Mouse (Mus musculus) lung, adult 18-20 months (tissue): Measurements from ENCODE around the gene Gnao1.

Source experiments
- DNase-seq, 2 experiments: peaks; one replicate each; pipeline ENCODE4 v3.0.0; 2022; ENCODE audit warnings: mixed read lengths in 2 of 2

The Gnao1 gene

DNA sequence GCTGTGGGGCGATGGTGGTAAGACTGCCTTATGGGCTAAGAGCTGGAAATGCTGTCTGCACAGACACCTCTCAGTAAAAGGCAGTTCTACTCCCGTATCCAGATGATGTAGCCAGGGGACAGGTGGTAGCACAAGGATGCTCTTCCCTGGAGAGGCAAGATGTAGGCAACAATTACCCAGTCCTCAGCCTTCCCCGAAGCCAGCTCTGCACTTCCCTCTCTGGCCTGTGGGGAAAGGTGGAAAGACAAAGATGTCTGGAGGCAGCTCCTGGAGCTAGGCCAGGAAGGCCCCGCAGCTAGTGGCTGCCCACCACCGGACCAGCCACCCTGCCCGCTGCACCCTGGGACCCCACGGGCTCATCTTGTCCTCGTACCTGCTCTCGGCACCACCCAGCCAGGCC lies 142.7 kb downstream of the Gnao1 start:
- no peak for DNase-seq

DNA sequence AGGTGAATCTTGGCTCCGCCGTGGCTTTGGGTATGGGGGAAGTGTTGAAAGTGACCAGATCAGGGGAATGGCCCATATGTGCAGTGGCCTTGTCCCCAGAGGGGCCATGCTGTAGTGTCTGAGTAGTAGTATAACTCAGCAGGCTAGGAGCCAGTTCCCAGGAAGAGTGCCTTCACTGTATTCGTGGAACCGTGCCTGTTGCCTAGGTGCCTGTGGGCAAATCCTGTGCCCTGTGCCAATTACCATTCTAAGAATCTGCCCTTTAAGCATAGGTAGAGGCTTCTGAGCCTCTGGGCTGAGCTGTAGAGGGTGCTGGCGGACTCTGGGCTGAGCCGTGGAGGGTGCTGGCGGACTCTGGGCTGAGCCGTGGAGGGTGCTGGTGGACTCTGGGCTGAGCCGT lies 148.6 kb downstream of the Gnao1 start:
- no peak for DNase-seq

DNA sequence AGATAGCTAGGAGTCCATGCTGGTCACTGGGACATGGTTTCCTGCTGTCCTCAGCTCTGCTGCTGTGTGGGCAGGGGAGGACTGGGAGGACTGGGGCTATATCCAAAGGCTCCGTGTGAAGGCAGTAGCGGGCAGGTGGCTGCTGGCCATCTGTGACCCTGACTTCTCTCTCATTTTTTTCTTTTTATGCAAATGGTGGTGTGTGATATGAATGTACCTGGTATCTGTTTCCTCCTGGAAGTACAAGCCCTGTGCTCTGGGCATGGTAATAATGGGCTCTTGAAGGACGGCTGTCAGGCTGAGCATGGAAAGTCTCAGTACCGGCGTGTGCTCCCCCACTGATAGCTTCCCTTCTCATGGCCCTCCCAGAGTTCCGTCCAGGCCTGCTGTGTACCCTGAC lies 151.1 kb downstream of the Gnao1 start:
- DNase-seq, result no peak

DNA sequence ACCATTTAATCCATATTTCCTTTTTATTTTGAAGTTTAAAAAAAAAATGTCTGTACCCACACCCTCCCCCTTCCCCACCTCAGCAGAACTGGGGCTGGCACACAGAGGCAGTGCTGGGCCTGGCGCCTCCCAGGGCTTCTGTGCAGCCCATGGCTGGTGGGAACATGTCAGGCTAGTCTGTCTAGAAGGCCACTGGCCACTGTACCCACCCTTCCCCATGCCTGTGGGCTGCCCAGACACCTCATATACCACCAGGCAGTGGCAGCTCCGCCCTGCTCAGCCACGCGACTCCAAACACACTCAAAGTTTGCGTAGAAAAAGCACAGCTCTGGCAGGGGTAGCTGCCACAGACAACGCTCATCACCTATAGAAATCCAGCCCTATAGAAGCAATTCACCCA lies 158.5 kb downstream of the Gnao1 start:
- DNase-seq, result no peak

DNA sequence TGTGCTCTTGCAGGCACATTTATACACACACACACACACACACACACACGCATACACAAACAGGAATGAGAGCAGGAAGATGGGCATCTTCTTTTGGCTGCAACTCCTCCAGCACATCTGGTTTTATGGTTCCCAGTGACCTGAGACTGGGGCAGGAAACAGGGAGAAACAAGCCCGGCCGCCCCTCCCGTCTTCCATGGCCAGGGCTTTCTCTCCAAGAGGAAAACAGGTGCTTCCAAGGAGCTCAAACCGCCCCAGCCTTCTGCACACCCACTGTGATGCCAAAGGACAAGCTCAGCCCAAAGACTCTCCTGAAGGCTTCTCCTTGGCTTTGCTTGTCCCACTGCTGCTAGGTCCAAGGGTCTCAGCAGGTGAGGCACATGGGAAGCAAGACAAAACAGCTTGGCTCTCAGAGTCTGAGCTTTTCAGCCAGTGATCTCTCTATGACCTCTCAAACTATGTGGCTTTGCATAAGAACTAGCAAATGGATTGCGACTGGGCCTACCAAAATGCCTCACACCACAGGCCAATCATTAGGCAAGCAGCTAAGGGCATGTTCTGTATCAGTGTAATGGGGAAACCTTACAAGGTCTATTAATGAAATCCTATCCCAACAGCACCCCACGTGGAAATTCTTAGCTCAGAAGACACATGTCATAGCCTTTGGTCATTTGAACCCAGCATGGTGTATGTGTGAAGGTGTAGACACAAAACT lies 160.0 kb downstream of the Gnao1 start:
- no peak for DNase-seq

DNA sequence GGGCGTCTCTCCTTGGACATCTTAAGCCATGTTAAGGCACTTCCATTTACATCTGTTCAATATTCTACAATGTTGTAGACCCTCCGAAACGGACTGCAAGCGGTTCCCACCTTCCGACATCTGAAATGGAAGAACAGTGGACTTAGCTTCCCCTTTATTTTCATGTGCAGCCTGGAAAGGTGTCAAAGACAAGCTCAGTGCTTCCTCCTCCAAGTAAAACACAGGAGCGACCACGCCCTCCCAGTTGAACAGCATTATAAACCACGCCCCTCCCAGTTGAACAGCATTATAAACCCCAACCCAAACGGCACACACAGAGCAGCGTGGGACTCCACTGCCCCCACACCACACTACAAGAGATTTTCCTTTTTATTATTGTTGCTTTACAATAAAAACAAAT lies 161.7 kb downstream of the Gnao1 start:
- DNase-seq, result no peak

DNA sequence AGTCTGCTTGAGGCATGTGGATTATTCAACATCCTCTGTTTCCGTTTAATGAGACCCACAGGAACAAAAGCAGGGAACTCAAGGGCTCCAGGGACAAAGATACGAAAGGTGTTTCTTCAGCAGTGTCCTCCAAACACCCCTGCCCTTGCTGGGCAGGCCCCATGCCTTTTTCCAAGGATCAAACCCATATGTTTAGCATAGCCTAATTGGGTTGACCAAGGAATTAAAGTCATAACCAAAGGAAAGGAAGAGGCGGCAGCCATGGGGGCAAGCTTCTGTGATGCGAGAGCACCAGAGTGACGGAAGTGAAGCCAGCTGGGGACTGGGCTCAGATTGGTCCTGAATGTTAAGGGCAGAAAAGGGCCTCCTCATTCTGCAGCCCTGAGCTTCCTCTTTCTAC lies 162.4 kb downstream of the Gnao1 start:
- DNase-seq, result no peak

GRCm38 (mm10) chr8:93972971-93973734 lies 163.4 kb downstream of the Gnao1 start:
- no peak for DNase-seq

GRCm38 (mm10) chr8:93973831-93974375 lies 164.1 kb downstream of the Gnao1 start:
- DNase-seq, result no peak

- DNase-seq, result peak; percentile 76 to 84
Observed at GRCm38 (mm10) chr8:93974602-93975186, 164.9 kb downstream of the Gnao1 start.

GRCm38 (mm10) chr8:93975358-93975757 lies 165.6 kb downstream of the Gnao1 start:
- no peak for DNase-seq

- no peak for DNase-seq
Observed at GRCm38 (mm10) chr8:93976446-93977211, 166.9 kb downstream of the Gnao1 start.

GRCm38 (mm10) chr8:93980141-93980540 lies 170.4 kb downstream of the Gnao1 start:
- no peak for DNase-seq

DNA sequence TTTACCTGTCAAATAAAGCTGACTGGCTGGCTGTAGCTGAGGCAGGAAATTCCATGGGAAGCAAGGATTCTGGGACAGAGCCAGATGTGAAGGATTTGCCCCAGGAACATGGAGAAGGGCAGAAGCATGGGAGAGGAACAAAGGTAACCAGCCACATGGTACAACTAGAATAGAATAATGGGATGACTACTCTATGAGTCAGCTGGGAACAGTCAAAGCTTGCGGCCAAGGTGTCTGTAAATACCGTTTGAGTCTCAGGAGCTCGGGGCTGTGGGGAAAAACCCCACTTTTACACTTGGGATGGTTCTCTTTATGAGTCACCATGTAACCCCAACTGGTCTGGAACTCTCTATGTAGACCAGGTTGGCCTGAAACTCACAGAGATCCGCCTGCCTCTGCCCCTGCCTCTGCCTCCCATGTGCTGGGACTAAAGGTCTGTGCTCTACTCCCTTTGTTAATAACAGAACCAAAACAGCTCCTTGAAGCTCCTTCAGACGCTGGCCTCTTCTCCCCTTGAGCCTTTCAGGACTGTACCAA lies 172.0 kb downstream of the Gnao1 start:
- no peak for DNase-seq

DNA sequence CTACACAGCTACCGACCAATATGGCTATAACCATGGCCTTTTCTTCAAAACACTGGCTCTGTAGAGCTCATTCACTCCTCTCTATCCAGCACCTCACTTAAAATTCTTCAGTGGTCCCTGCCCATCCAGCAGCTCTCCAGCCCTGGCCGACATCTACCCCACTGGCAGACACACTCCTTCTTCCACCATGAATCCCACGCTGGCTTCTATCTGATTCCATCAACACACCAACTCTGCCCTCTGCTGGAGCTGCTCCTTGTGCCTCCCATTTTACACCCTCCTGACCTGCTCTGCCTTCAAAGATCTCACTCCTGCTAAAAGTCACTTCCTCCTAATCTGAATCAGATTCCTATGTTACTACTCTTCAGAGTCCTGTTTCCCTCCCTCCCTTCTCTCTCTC lies 174.1 kb downstream of the Gnao1 start:
- peak in 1 of 2 experiments; percentile 14 for DNase-seq

DNA sequence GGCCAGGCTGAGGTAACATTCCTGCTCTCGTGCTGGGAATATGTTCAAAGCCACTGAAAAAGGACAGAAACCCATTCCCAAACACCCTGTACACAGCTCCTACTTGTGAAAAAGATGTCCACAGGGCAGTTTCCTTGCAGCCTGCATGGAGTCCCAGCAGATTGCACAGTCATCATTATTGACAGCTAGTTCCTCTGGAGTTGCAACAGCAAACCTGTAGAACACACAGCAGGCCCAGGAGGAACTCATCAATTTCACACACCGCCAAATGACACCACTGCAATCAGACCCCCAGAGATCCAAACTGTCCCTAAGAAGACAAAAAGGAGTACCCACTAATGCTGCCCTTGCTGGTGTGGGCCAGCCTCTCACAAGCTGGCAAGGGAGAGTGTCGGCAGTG lies 175.0 kb downstream of the Gnao1 start:
- no peak for DNase-seq

DNA sequence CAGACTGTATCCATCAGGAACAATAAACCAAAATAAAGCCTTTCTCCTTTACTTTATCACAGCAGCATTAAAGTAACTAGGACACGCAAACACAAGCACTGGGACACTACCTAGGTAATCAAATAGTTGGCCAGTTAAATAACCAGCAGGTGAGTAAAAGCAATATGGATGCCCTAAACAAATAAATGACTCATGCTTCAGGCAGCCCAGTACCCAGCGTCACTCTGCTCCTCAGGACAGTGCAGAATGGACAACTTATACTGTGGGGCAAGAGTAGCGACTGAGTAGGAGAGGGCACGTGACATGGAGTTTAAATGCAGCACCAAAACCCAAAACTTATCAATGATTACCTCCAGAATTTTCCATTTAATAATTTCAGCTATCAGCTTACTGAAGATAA lies 180.0 kb downstream of the Gnao1 start:
- DNase-seq, result no peak

- no peak for DNase-seq
Observed at GRCm38 (mm10) chr8:93998961-93999360, 189.2 kb downstream of the Gnao1 start.

- DNase-seq, result no peak
Observed at GRCm38 (mm10) chr8:94004139-94004538, 194.4 kb downstream of the Gnao1 start.

DNA sequence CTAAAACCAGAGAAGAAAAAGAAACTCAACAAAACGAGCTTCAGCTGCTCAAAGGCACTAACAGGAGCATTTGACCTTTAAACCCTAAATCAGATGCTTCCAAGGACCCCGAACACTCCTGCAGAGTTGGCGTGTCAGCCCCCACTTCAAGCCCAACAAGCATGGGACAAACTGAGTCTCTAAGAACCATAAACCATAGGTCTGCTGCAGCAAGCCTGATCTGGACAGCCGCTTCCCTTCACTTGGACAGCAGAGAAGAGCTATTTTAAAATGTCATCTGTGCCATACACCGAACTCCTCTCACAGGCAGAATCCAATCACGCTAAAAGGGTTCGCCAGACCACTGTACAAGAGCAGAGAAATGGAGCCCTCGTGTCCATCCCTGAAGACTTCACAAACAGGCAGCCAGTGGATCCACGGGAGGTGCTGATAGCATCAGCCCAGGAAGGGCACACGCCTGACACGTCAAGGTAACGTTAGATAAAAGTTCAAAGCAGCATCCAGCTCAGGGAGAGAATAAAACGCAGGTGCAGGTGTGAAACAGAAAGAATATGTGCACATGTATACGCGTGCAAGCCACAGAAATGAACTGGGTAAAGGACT lies 199.6 kb downstream of the Gnao1 start:
- no peak for DNase-seq

DNA sequence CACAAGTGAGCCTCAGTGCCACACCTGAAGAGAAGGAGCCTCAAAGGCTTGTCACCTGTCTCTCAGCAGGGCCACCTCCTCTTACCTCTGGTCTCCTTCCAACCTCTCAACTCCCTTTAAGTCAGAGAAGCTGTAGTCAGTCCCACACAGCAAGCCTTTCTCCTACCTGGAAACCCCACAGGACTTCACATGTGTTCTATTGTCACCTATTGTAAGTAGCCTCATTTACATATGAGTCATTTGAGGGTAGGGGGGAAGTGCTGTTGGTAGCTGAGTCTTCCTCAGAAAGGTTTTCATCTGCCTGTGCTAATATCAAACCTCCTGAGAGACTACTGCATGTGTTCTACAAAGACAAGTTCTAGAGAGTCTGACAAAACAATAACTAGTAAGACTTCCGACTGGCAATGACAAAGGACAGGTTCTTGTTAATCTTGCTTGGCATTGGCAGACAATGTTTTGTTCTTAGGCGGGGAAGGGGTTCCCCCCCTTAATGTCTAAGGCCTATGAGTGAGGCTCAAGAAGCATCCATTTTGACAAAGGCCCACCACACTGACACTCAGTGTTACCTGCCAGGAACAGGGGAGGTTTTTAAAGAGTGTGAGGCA lies 200.4 kb downstream of the Gnao1 start:
- DNase-seq, result no peak
